Mouse (Mus musculus) erythroblast, adult 5-6 weeks (primary cell): ENCODE measurements around the gene Cirbp. TPM values are rescaled to one million over a fixed set of nuclear protein-coding genes. Genes with fewer than 3 reads are reported as not detected.
A peak's percentile ranks its signal among the peaks of the same experiment; 100 is the strongest.

Experiments
- ATAC-seq: replicated peaks from 2 replicates; pipeline ENCODE4 v1.8.0; 2016; ENCODE audit warnings: moderate number of reproducible peaks, mild to moderate bottlenecking, moderate TSS enrichment, inconsistent platforms; ENCODE audit not compliant: poor library complexity, low FRiP score, severe bottlenecking
- total RNA-seq, 2 experiments: library from RNA; stranded (forward) in 1 of 2; stranded (reverse) in 1 of 2; fragments of 150-400 nt in 1 of 2; fragments of 200-764, 138-1000 nt in 1 of 2; gene quantifications; 2 replicates each; pipeline versions ENCODE4 v1.2.3 to v1.2.4; 2015 to 2017; ENCODE audit warnings: low replicate concordance in 2 of 2

The Cirbp gene
- total RNA-seq, 2 experiments from 2014 or later: 3.7 to 14.6 TPM

DNA sequence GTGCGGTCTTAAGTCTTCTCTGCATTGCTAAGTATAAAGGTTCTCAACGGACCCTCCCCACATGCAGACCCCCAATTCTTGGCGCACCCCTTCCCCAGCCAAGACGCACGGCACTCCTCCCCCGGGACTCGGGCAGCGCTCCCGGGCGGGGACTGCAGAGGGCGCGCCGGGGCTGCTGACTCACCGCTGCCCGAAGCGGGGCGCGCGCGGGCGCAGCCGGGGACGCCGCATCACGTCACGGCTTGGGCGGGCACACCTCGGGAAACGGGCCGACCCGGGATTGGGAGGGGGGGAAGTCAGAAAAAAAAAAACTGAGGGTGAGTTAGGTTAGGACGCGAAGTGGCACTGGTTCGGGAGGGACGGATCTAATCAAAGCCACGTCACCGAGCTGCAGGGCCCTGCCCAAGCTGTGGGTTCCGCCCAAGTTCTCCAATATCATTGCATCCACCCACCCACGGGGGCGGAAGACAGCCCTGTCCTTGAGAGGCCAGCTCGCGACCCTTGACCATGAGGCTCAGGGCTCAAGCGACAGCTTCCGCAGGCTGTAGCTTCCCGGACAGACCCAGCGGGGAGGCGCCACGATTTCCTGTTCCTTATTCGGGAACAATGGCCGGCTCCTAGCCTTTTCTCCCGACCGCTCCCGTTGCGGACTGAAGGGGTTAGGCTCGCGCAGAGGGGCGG lies 17.0 kb upstream of the Cirbp start:
- peak; percentile 45 for ATAC-seq

DNA sequence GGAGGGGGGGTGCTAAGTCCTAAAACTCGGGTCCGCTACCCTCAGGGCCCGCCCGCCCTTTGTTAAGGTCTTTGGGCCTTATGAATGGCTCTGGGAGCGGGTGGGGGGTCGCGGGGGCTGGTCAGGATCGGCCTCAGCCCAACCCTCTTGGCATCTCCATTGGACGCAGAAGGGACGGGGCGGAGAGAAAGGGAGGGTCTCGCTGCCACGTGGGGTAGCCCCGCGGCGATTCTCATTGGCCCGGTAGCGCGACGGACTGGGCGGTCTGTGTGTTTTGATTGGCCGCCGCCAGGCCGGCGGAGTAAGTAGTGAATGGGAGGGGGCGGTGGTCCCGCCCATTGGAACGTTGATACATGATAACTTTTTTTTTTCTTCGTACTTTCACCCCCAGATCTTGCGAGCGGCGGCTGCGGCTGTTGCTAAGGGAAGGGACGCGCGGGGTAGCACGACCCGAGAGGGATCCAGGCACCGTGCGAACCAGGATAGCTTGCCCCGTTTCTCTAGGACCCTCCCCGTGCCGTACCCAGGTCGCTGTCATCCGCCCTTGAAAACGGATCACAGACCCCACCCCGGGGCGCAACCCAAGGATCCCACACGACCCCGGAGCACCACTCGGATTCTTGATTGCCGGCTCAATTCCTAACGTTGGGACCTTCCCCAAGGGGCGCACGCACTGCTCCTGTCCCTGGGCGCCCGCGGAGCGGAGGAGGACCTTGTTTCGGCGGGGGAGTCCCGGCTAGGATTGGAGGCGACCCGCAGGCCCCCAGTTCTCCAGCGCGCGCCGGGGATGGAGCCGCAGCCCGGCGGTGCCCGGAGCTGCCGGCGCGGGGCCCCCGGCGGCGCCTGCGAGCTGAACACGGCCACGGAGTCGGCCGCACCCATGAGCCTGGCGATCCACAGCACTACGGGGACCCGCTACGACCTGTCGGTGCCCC lies 16.2 kb upstream of the Cirbp start:
- peak; percentile 59 for ATAC-seq

DNA sequence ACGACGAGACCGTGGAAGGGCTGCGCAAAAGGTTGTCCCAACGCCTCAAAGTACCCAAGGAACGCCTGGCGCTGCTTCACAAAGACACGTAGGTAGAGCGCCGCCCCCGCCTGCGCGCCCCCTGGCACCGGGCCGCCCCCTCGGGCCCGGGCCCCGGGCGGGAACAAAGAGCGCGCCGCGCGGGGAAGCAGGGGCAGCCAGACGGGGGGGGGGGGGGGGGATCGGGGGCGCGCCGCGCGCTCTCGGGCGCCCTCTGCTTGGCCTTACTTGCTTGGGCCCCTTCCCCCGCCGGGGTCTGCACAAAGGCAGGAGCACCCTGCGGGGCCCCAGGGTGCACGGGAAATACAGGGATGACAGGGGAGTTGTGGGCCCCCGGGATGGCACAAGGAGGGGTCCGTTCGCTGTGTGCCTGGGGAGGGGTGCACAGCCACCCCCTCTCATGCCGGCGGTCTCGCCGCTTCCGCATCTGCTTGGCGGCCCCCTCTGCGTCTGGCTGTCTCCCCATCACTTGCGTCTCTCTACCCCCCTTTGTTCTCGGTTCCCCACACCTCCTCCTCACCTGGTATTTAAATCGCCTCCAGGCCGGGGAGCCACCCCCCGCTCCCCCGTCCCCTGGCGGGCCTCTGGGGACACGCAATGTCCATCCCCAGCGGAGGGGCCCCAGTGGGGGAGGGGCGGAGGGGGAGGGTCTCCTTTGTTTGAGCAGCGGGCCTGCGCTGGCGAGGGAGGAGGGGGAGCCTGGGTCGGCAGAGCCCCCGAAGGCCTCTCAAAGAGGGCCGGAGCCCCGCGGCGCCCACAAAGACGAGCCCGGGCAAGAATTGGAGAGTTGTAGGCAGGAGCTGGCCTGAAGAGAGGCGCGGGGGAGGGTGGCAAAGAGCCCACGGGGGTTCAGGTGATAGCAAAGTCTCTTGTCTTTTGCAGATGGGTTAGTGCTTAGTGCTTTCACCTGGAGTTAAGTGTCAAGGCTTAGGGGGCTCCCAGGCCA lies 15.3 kb upstream of the Cirbp start:
- no peak for ATAC-seq

DNA sequence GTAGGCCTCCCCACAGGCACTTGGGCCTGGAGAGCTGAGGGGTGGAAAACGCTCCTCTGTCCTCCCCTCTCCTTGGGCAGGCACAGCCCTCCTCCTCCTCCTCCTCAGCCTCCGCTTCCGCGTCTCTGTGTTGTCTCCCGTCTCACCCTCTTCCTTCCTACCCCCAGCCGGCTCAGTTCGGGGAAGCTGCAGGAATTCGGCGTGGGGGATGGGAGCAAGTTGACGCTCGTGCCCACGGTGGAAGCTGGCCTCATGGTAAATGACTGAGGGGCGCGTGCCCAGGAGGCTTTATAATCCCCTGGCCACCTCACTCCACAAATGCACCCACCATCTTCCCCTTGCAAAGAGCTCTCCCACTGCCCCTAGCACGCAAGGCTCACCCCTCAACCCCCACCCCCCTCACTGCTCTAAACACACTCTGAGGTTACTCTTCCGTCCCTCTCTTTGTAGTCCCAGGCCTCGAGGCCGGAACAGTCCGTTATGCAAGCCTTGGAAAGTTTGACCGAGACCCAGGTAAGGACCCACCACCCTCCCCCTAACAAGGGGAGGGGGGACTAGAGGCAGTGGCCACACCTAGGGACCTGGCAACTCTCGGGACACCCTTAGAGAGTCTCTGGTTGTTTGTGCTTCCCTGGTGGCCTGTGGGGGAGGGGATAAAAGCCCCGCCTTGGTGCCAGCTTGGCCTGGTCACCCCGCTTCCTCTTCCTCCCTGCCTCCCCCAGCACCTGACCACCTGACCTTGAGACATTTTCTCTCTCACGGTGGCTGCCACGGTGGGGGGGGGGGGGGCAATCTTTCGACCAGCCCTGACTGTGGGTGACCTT lies 14.4 kb upstream of the Cirbp start:
- no peak for ATAC-seq

DNA sequence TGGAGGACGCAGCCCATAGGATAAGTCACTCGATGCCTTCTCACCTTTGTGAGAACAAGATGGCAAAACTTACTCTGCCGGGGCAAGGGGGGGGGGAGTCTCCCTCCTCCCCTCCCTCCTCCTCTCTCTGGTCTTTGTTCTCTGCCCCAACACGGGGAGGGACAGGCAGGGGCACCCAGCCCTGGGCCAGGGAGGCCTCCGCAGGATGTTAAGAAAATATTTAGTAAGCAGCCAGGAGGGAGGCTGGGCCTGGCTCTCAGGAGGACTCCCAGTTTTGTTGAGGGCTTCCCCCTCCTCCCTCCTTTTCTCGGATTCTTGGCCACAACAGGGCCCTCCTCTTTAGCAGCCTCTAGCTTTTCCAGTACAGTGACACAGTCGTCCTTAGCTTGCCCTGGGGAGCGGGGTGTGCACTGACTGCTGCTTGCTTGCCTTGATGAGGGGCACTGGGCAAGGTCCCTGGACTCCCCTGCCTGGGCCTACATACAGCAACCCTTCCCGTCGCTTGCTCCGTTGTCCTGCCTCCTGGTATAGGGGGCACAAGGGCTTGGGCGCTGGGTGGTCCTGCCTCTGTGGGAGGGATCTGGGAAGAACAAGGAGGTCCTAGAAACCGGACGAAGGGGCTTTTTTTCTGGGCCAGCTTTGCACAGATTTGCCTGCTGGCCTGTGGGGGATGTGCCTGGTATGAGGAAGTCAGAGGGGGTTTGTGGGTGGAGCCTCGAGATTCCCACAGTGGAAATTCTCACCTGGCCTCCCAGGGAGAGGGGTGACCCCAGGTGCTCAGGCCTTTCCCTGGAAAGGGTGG lies 13.5 kb upstream of the Cirbp start:
- no peak for ATAC-seq

DNA sequence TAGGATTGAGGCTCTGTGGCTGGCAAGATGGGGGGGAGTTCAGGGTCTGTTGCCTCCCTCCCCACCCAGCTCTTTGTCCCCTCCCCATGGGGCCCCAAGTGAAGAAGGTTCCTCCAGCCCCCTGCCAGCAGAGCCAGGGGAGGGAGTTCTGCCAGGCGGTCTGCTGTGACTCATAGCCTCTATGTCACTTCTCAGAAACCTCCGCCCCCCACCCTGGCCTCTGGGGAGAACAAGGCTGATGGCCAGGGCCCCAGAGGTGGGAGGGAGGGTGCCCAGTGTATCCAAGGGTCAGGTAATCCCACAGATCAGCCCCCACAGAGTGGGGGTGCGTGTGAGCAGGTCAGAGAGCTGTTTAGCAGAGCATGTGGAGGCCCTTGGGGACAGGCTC lies 12.9 kb upstream of the Cirbp start:
- no peak for ATAC-seq

DNA sequence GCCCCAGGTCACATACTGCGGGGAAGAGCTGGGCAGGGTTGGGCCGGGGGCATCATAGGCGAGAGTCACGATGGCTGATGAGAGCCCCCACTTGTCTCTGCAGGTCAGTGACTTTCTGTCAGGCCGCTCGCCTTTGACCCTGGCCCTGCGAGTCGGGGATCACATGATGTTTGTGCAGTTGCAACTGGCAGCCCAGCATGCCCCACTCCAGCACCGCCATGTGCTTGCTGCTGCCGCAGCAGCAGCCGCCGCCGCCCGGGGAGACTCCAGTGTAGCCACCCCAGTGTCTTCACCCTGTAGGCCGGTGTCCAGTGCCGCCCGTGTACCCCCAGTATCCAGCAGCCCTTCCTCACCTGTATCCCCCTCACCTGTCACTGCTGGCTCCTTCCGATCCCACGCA lies 12.1 kb upstream of the Cirbp start:
- no peak for ATAC-seq

DNA sequence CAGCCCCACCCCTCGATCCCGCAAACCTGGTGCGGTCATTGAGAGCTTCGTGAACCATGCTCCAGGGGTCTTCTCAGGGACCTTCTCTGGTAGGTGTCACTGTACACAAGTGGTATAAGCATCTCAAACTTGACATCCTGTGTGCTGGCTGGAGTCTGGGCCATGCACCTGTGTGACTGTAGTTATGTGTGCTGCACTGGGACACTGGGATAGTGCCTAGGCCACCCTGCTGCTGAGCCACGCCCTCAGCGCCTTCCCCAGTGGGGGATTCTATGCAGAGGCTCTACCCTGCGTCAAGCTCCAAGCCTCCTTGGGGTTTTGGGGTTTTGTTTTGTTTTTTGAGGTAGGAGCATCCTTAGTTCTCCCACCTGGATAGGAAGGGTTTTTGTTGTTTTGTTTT lies 11.4 kb upstream of the Cirbp start:
- no peak for ATAC-seq

DNA sequence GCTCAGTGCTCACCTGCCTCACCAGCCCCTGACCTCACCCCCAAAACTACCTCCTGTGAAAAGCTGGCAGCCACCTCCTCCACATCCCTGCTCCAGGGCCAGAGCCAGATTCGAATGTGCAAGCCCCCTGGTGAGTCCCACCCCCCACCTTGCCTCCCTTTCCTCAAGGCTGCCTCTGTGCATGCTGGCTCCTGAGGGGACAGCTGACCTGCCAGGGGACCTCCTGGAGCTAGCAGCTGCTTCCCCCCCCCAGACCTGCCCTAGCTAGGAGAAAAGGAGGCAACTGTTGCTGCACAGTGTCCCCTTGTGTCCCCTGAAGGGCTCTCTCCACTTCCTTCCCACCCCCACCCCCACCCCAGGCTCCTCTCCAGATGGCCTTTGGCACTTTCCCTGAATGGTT lies 10.5 kb upstream of the Cirbp start:
- no peak for ATAC-seq

DNA sequence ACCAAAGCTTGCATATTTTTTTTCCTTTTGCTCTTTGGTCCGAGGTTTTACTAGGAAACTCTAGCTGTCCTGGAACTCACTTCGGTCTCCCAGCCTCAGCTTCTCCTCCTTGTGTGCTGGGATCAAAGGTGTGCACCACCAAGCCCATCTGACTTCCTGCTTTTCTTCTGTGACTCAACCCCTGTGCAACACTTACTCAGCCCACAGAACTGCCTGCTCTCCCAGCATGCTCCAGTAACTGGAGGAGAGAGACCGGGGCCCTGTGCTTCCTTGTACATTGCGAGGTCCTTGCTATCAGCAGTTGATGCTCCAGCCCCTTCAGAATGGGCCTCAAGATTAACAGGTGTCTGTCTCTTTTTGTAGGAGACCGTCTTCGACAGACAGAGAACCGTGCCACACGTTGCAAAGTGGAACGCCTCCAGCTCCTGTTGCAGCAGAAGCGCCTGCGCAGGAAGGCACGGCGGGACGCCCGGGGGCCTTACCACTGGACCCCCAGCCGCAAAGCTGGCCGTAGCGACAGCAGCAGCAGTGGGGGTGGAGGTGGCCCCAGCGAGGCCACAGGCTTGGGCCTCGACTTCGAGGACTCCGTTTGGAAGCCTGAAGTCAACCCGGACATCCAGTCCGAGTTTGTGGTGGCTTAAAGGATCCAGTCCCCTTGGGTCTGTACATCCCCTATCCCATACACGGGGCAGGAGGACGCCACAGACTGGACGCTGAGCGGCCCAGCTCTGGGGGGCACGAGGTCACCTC lies 9.6 kb upstream of the Cirbp start:
- no peak for ATAC-seq

DNA sequence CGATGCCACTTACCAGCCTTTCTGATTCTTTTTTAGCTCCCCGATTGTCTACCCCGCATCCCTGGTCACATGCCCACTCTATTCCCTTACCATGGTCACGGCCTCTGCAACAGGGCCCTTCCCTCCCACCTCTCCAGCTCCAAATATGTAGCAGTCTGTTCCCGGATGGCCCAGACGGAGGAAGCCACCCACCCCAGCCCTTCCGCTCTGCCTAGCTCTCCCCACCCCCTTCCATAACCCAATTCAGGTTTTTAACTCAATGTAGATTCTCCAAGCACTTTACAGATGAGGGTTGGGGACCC lies 9.1 kb upstream of the Cirbp start:
- no peak for ATAC-seq

DNA sequence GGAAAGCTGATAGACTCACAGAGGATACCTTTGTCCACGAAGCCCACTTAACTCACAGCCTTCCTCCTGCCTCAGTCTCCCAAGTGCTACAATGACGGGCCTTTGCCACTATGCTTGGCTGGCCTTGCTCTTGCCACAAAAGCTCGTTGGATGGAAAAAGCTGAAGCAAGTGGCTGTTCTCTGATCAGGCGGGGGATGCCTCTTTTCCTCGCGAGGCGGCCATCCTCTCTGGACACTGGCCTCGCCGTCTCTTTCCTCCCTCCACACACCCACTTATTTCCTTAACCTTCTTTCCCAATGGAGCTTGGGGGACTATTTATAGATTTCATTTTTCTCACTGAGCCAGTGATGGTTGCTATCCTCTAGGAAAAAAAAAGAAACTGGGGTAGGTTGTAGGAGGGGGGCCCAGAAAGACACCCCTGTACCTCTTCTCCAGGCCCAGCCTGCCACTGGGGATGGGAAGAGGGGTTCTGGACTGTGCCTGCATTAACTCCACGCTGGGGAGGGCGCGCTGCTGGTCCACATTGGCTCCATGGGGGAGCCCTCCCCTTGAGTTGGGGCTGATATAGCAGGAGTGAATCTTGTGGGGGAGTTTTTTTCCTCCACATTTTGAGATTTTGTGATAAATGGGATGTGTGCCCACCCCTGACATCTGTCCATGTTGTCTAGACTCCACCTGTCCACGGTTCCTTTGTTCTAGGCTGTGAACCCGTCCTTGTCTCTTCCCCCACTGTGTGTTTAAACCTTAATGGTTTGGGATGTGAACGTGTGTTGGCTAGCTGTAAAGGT lies 8.4 kb upstream of the Cirbp start:
- ATAC-seq: no peak

DNA sequence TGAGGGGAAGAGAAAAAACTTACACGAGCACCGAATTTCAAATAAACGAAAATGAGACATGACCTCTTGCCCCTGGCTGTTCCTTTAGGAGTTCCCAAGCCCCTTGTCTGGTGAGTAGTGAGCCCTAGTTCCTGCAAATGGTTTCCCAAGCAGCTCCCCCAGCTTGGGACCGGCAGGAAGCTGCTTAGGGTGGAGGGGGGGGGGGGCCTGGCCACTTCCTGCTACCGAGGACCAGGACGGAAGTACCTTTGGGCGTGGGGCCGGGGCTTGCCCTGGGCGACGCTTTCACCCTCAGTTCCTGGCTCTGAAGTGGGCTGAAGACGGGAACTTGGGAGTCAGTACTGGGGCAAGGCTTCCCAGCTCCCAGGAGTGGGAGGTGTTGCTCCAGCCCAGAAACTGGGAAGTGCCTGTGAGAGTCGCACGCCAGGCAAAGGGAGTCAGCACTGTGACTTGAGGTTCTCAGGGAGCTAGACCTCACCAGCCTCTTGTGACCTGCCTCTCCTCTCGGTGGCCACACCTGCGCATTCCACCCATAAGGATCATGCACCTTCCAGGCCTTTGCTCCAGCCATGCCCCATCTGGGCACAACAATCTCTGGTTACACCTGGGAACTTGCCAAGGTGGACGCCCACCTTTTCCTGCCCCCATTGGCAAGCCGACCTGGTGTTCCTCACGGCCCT lies 7.3 kb upstream of the Cirbp start:
- ATAC-seq: no peak

DNA sequence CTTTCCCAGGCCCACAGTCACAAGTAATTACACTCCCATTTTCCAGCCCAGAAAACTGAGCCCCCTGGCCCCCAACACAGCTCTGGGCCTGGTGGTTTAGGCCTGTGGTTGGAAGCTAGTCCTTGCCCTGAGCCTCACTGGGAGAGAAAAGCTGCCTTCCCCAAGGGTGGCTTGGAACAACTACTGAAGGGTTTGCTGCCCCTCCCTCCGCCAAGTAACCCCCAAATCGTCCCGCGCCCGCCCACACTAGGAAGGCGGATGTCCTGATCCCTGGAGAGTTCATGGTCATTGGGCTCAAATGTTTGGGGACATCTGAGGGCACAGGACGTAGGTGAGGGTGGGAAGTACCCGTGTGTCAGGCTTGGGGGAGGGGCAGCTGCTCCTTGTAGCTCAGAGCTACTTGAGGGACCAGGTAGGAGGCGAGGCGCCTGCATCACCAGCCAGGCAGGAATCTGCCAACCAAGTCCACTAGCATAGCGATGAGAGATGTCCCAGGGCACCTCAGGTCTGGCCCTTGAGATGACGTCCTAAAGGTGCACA lies 6.7 kb upstream of the Cirbp start:
- ATAC-seq: no peak; the same call in 1 of the 2 replicates

DNA sequence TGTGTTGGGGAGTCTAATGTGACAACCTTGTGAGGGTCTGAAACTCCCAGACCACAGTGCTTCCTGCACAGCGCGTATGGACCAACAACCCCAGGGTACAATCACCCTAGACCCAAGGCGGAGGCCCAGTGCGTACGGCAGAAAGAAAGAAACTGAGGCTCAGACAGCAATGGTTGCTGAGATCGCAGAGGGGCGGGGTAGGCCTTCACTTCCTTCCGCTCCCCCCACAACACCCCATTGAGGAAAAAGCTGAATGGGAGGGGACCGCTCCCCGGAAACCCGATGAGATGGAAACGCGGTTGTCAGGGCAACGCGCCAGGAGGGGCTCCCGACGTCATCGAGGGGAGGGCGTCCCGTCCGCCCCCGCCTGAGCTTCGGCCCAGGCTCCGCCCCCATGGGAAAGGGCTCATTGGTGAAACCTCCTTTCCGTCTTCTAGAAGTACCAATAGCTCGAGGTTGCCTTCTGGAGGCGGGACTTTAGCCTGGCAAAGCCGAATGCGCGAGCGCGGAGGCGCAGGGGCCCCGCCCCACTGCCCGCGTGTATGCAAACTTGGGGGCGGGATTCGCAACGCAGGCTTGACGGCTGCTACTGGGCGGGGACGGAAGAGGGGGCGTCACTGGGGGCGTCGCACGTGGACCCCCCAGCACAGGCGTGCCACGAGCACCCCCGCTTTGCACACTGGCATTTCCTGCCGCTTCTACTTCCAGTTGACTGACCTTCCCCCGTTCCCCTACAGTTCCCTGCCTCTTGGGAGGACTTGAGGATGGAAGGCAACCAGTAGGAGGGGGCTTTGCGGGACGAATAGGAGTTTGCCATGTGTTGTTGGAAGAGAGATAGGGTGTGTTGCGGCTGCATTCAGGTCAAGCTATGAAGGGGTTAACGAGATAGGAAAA lies 6.0 kb upstream of the Cirbp start:
- peak; percentile 85 for ATAC-seq
